Mouse (Mus musculus) hindbrain, embryonic 13.5 days (tissue): Measurements from ENCODE around the gene Klhl12. TPM values are rescaled to one million over a fixed set of nuclear protein-coding genes. Genes with fewer than 3 reads are reported as not detected.
"Not testable (repeated sequence)": the region's sequence is repeated elsewhere in the genome, so short reads cannot be mapped to it uniquely, and the experiment has no call there.

ENCODE experiments used
- ATAC-seq: fragments of 200-750 bp; cut with Nextera tagmentation; 2 replicates; pipeline ENCODE4 v1.8.0; 2017; ENCODE audit warnings: moderate TSS enrichment; ENCODE audit not compliant: low FRiP score
- H3K27ac ChIP-seq: fragments of 300-500 bp; sonication (generic); 2 replicates; pipeline ENCODE4 v1.5.1; 2015; ENCODE audit warnings: inconsistent platforms, mild to moderate bottlenecking, moderate library complexity
- H3K27me3 ChIP-seq: fragments of 300-500 bp; sonication (generic); 2 replicates; pipeline ENCODE4 v1.6.1; 2015; ENCODE audit warnings: mild to moderate bottlenecking, inconsistent platforms
- H3K36me3 ChIP-seq: fragments of 300-500 bp; sonication (generic); 2 replicates; pipeline ENCODE4 v1.6.1; 2015; ENCODE audit warnings: mild to moderate bottlenecking, inconsistent platforms
- H3K4me1 ChIP-seq: fragments of 300-500 bp; sonication (generic); replicated peaks from 2 replicates; pipeline ENCODE4 v1.6.1; 2015; ENCODE audit warnings: inconsistent platforms
- H3K4me2 ChIP-seq: fragments of 300-500 bp; sonication (generic); 2 replicates; pipeline ENCODE4 v1.6.1; 2015; ENCODE audit warnings: inconsistent platforms, mild to moderate bottlenecking, moderate library complexity
- H3K4me3 ChIP-seq: fragments of 300-500 bp; sonication (generic); 2 replicates; pipeline ENCODE4 v1.5.1; 2015; ENCODE audit warnings: mild to moderate bottlenecking, inconsistent platforms
- H3K9ac ChIP-seq: fragments of 300-500 bp; sonication (generic); 2 replicates; pipeline ENCODE4 v1.6.1; 2015; ENCODE audit warnings: mild to moderate bottlenecking, inconsistent platforms
- H3K9me3 ChIP-seq: fragments of 300-500 bp; sonication (generic); 2 replicates; pipeline ENCODE4 v1.6.1; 2016; ENCODE audit warnings: inconsistent platforms
- WGBS: fragments of 180-500 bp; shearing (Covaris S2); methylation state at CpG from one replicate; pipeline ENCODE4 v1.1.7; 2015; 5-methylcytosine and 5-hydroxymethylcytosine counted together
- polyA plus RNA-seq: library from polyadenylated mRNA; unstranded; fragments of >200 nt; fragmentation: Nextera tagmentation; extraction: Ambion mirVana; gene quantifications from 2 replicates; pipeline ENCODE4 v1.2.1, GENCODE M21; 2015

The Klhl12 gene
- polyA plus RNA-seq, 1 experiment from 2014 or later: 33.2 TPM

GRCm38 (mm10) chr1:134506201-134506600 lies 50.9 kb downstream of the Klhl12 start:
- H3K27ac ChIP-seq: no peak overlapping the region
- H3K36me3 ChIP-seq: peaks cover 64% of the 10 kb centered on the region
- no peak overlapping the region for H3K4me3 ChIP-seq
- no peaks in the 10 kb centered on the region for H3K9me3 ChIP-seq
- H3K4me2 ChIP-seq: no peak overlapping the region
- no peak overlapping the region for H3K9ac ChIP-seq
- H3K4me1 ChIP-seq: no peaks in the 10 kb centered on the region
- ATAC-seq: no peak
- WGBS: 95% methylated on average over 8 of the region's 8 CpGs
- H3K27me3 ChIP-seq: no peaks in the 10 kb centered on the region

GRCm38 (mm10) chr1:134510018-134510417 lies 54.7 kb downstream of the Klhl12 start:
- Histone ChIP-seq H3K4me1 (peaks cover 23% of the 10 kb centered on the region), H3K27ac (no peak overlapping the region), H3K4me2 (no peak overlapping the region), H3K9me3 (no peaks in the 10 kb centered on the region), H3K36me3 (peaks cover 42% of the 10 kb centered on the region), H3K27me3 (peaks cover 29% of the 10 kb centered on the region), H3K9ac (no peak overlapping the region), H3K4me3 (no peak overlapping the region)
- 63% methylated on average over 7 of the region's 7 CpGs for whole genome bisulfite sequencing
- no peak for ATAC-seq

- peak; percentile 41; the same call in 1 of the 2 replicates for ATAC-seq
These were observed 56.9 kb downstream of the Klhl12 start for GRCm38 (mm10) chr1:134512183-134512582.

GRCm38 (mm10) chr1:134512584-134512983 lies 57.3 kb downstream of the Klhl12 start:
- H3K27ac ChIP-seq: no peak overlapping the region
- 42% methylated on average over 6 of the region's 6 CpGs for WGBS
- H3K9ac ChIP-seq: no peak overlapping the region
- no peak overlapping the region for H3K4me3 ChIP-seq
- H3K4me2 ChIP-seq: no peak overlapping the region
- peaks cover 33% of the 10 kb centered on the region for H3K27me3 ChIP-seq
- ATAC-seq: peak; percentile 41; the same call in 1 of the 2 replicates
- peaks cover 17% of the 10 kb centered on the region for H3K36me3 ChIP-seq
- H3K9me3 ChIP-seq: no peaks in the 10 kb centered on the region
- peaks cover 32% of the 10 kb centered on the region for H3K4me1 ChIP-seq

More at GRCm38 (mm10) chr1:134512183-134512582, 56.9 kb downstream of the Klhl12 start:
- H3K4me2 ChIP-seq: no peak overlapping the region
- no peak overlapping the region for H3K9ac ChIP-seq
- peaks cover 33% of the 10 kb centered on the region for H3K27me3 ChIP-seq
- no peaks in the 10 kb centered on the region for H3K9me3 ChIP-seq
- WGBS: 40% methylated on average over 4 of the region's 4 CpGs
- H3K4me1 ChIP-seq: peaks cover 32% of the 10 kb centered on the region
- peaks cover 21% of the 10 kb centered on the region for H3K36me3 ChIP-seq
- no peak overlapping the region for H3K27ac ChIP-seq
- H3K4me3 ChIP-seq: no peak overlapping the region

- peaks cover 33% of the 10 kb centered on the region for H3K27me3 ChIP-seq
- peaks cover 9% of the 10 kb centered on the region for H3K36me3 ChIP-seq
- H3K9me3 ChIP-seq: no peaks in the 10 kb centered on the region
- H3K4me2 ChIP-seq: peak overlapping the region; percentile 59
- peaks cover 32% of the 10 kb centered on the region for H3K4me1 ChIP-seq
- peak overlapping the region; percentile 35 for H3K4me3 ChIP-seq
- H3K27ac ChIP-seq: no peak overlapping the region
- ATAC-seq: no peak
- H3K9ac ChIP-seq: peak overlapping the region; percentile 66
- WGBS: under 1% methylated on average over 38 of the region's 38 CpGs
These were observed 58.1 kb downstream of the Klhl12 start for GRCm38 (mm10) chr1:134513312-134513860.

- 46% methylated on average over 16 of the region's 16 CpGs for WGBS
- Histone ChIP-seq H3K27ac (no peak overlapping the region), H3K9ac (peak overlapping the region; percentile 66; the same call in 1 of the 2 replicates), H3K36me3 (peaks cover 5% of the 10 kb centered on the region; the same call in 1 of the 2 replicates), H3K4me1 (peaks cover 32% of the 10 kb centered on the region), H3K9me3 (no peaks in the 10 kb centered on the region), H3K4me3 (peak overlapping the region; percentile 35; the same call in 1 of the 2 replicates), H3K27me3 (peaks cover 33% of the 10 kb centered on the region), H3K4me2 (peak overlapping the region; percentile 59)
- ATAC-seq: no peak
These were observed 58.7 kb downstream of the Klhl12 start for GRCm38 (mm10) chr1:134513876-134514590.

- Histone ChIP-seq H3K4me2 (no peak overlapping the region), H3K27ac (0 out of 2 replicates have a peak overlapping the region, but pooled peaks have one; percentile 44), H3K27me3 (peaks cover 33% of the 10 kb centered on the region), H3K4me1 (peaks cover 32% of the 10 kb centered on the region), H3K9ac (no peak overlapping the region), H3K4me3 (no peak overlapping the region), H3K9me3 (no peaks in the 10 kb centered on the region), H3K36me3 (no peaks in the 10 kb centered on the region)
- WGBS: 81% methylated on average over 2 of the region's 2 CpGs
- ATAC-seq: no peak
These were observed 60.6 kb downstream of the Klhl12 start for GRCm38 (mm10) chr1:134515891-134516290.

- no peak for ATAC-seq
- no peaks in the 10 kb centered on the region for H3K36me3 ChIP-seq
- no peak overlapping the region for H3K4me2 ChIP-seq
- H3K4me1 ChIP-seq: peaks cover 30% of the 10 kb centered on the region
- H3K9me3 ChIP-seq: no peaks in the 10 kb centered on the region
- peaks cover 31% of the 10 kb centered on the region for H3K27me3 ChIP-seq
- H3K27ac ChIP-seq: 0 out of 2 replicates have a peak overlapping the region, but pooled peaks have one; percentile 44
- H3K4me3 ChIP-seq: no peak overlapping the region
- peak overlapping the region; percentile 19; the same call in 1 of the 2 replicates for H3K9ac ChIP-seq
- 23% methylated on average over 4 of the region's 4 CpGs for WGBS
These were observed 61.3 kb downstream of the Klhl12 start for GRCm38 (mm10) chr1:134516491-134517198.

- WGBS: 98% methylated on average over 14 of the region's 14 CpGs
- not testable (repeated sequence) for H3K36me3 ChIP-seq, ATAC-seq, H3K4me3 ChIP-seq, H3K9ac ChIP-seq, H3K9me3 ChIP-seq, H3K4me2 ChIP-seq, H3K27ac ChIP-seq
- Histone ChIP-seq H3K27me3 (peaks cover 24% of the 10 kb centered on the region), H3K4me1 (peaks cover 19% of the 10 kb centered on the region)
These were observed 62.5 kb downstream of the Klhl12 start for GRCm38 (mm10) chr1:134517841-134518240.

- Histone ChIP-seq H3K36me3 (no peaks in the 10 kb centered on the region), H3K27ac (no peak overlapping the region), H3K4me2 (no peak overlapping the region), H3K9ac (no peak overlapping the region), H3K27me3 (peaks cover 16% of the 10 kb centered on the region), H3K4me1 (peaks cover 11% of the 10 kb centered on the region), H3K4me3 (no peak overlapping the region), H3K9me3 (no peaks in the 10 kb centered on the region)
- no peak for ATAC-seq
- 13% methylated on average over 7 of the region's 7 CpGs for WGBS
These were observed 63.3 kb downstream of the Klhl12 start for GRCm38 (mm10) chr1:134518677-134519076.

- not testable (repeated sequence) for H3K27ac ChIP-seq, H3K36me3 ChIP-seq, H3K9ac ChIP-seq, H3K4me1 ChIP-seq, H3K9me3 ChIP-seq, H3K4me2 ChIP-seq, ATAC-seq, H3K4me3 ChIP-seq
- H3K27me3 ChIP-seq: peaks cover 12% of the 10 kb centered on the region
- WGBS: 93% methylated on average over 5 of the region's 5 CpGs
These were observed 63.9 kb downstream of the Klhl12 start for GRCm38 (mm10) chr1:134519201-134519600.

- Histone ChIP-seq H3K9ac (no peak overlapping the region), H3K36me3 (no peaks in the 10 kb centered on the region), H3K4me2 (no peak overlapping the region), H3K9me3 (no peaks in the 10 kb centered on the region), H3K4me1 (peaks cover 9% of the 10 kb centered on the region), H3K27me3 (peaks cover 3% of the 10 kb centered on the region; the same call in 1 of the 2 replicates), H3K4me3 (no peak overlapping the region), H3K27ac (no peak overlapping the region)
- 86% methylated on average over 8 of the region's 8 CpGs for WGBS
- no peak for ATAC-seq
These were observed 64.8 kb downstream of the Klhl12 start for GRCm38 (mm10) chr1:134520001-134520721.
